Mouse (Mus musculus): ENCODE results near the gene Olfr598. TPM values are rescaled to one million over a fixed set of nuclear protein-coding genes. Genes with fewer than 3 reads are reported as not detected.
"Not testable (repeated sequence)": the region's sequence is repeated elsewhere in the genome, so short reads cannot be mapped to it uniquely, and the experiment has no call there.

Olfr598 gene
- polyA plus RNA-seq (2015; fragmentation: Nextera tagmentation; extraction: Ambion mirVana), result not detected in 2 replicates

GRCm38 (mm10) chr7:103323268-103323667 lies at the start of gene Olfr598:
Gene Olfr598, plus strand, starts transcription at chr7:103323568.
- no peaks in the 10 kb centered on the region for H3K9me3 ChIP-seq (replicated peaks)
- no peak for ATAC-seq (ENCODE audit: low FRiP score)
- H3K9ac ChIP-seq (replicated peaks), result no peak within 1 kb of the TSS
- H3K4me1 ChIP-seq, result no peaks in the 10 kb centered on the region
- H3K27ac ChIP-seq (replicated peaks), result no peak within 1 kb of the TSS
- no peaks in the 10 kb centered on the region for H3K27me3 ChIP-seq (replicated peaks)
- no peak within 1 kb of the TSS for H3K4me2 ChIP-seq
- no peak within 1 kb of the TSS for H3K4me3 ChIP-seq (replicated peaks)
- no peaks in the 10 kb centered on the region for H3K36me3 ChIP-seq

GRCm38 (mm10) chr7:103305348-103305747 lies 18.0 kb upstream of the Olfr598 start, which contains the start of gene Olfr596:
Gene Olfr596, plus strand, starts transcription at chr7:103305648.
- not testable (repeated sequence) for H3K27ac ChIP-seq (replicated peaks); H3K4me1 ChIP-seq; H3K36me3 ChIP-seq; H3K4me2 ChIP-seq; H3K9me3 ChIP-seq (replicated peaks); H3K4me3 ChIP-seq (replicated peaks); H3K27me3 ChIP-seq (replicated peaks); ATAC-seq (ENCODE audit: low FRiP score); H3K9ac ChIP-seq (replicated peaks)
- WGBS, result 93% methylated on average over 2 of the region's 2 CpGs

DNA sequence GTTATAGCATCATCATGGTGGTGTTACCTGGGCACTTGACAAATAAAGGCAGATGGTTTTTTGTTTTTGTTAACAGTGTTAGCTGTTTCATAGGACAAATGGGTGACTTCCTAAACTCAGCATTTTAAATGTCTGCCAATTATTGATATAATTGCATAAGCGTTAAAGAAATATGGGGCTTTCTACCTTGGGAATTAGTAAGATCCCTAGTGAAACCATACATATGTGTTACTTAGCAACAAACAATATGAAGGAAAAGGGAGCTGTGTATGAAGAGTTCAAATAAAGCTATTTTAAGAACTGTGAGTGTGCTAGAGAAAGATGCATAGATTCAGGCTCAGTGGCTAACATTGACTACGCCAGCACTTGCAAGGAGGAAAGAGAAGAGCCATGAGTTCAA lies 7.4 kb upstream of the Olfr598 start, which contains the start of gene Olfr597:
Gene Olfr597, plus strand, starts transcription at position 301 of the 400 bp plus-strand sequence.
- H3K4me3 ChIP-seq (replicated peaks); H3K27ac ChIP-seq (replicated peaks); H3K36me3 ChIP-seq; ATAC-seq (ENCODE audit: low FRiP score); H3K27me3 ChIP-seq (replicated peaks); H3K4me1 ChIP-seq; H3K4me2 ChIP-seq; H3K9me3 ChIP-seq (replicated peaks); H3K9ac ChIP-seq (replicated peaks): not testable (repeated sequence)
- 94% methylated on average over 2 of the region's 2 CpGs for WGBS

DNA sequence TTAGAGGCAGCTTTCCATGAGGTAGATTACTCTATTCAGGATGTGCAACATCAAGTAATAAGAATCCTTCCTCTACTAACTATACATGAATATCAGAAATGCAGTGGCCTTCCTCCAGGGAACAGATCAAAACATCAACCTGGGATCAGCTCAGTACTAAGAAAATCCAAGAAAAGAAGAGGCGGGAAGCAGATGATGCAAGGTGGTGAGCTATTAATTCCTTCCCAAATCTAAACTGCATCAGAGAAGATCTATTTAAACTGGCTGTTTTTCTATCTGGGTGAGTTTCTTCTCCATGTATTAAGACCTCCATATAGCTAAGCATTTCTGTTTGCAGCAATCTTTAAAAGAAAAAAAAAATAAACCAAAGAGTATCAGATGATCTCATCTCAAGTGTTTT lies 12.2 kb downstream of the Olfr598 start, which contains the start of gene Olfr599:
Gene Olfr599, plus strand, starts transcription at position 301 of the 400 bp plus-strand sequence.
- no peaks in the 10 kb centered on the region for H3K27me3 ChIP-seq (replicated peaks)
- WGBS, result 100% methylated on average over 1 of the region's 1 CpGs
- H3K27ac ChIP-seq (replicated peaks), result no peak within 1 kb of the TSS
- H3K4me1 ChIP-seq, result no peaks in the 10 kb centered on the region
- no peak within 1 kb of the TSS for H3K4me2 ChIP-seq
- H3K9ac ChIP-seq (replicated peaks), result no peak within 1 kb of the TSS
- H3K4me3 ChIP-seq (replicated peaks), result no peak within 1 kb of the TSS
- ATAC-seq (ENCODE audit: low FRiP score), result no peak
- H3K36me3 ChIP-seq, result no peaks in the 10 kb centered on the region
- no peaks in the 10 kb centered on the region for H3K9me3 ChIP-seq (replicated peaks)

DNA sequence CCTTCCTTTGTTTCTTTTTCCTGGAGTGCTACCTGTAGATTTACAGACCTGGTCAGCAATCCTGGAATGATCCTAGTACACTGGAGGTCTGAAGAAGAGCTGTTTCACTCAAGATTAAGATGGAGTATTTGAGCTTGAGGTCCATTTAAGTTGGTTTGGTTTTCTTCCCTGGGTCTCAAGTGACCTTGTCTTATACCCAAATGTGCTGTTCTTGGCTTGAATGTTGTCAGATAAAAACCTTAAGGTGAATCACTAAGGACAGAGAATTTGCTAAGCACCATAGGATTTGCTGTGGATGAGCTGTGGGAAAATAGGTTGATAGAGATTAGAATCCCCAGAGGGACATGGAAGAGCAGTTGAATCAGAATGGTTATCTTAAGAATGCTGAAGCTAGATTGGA lies 26.2 kb downstream of the Olfr598 start, which contains the start of gene Olfr600:
Gene Olfr600, minus strand, starts transcription at position 101 of the 400 bp plus-strand sequence.
- Histone ChIP-seq H3K27me3 (replicated peaks) (no peaks in the 10 kb centered on the region), H3K27ac (replicated peaks) (no peak within 1 kb of the TSS), H3K9me3 (replicated peaks) (no peaks in the 10 kb centered on the region), H3K36me3 (no peaks in the 10 kb centered on the region), H3K4me1 (no peaks in the 10 kb centered on the region), H3K4me2 (no peak within 1 kb of the TSS), H3K9ac (replicated peaks) (no peak within 1 kb of the TSS), H3K4me3 (replicated peaks) (no peak within 1 kb of the TSS)
- no peak for ATAC-seq (ENCODE audit: low FRiP score)

GRCm38 (mm10) chr7:103362555-103362954 lies 39.2 kb downstream of the Olfr598 start, which contains the start of gene Olfr601:
Gene Olfr601, minus strand, starts transcription at chr7:103362655.
- no peak for ATAC-seq (ENCODE audit: low FRiP score)
- Histone ChIP-seq H3K36me3 (no peaks in the 10 kb centered on the region), H3K4me2 (no peak within 1 kb of the TSS), H3K9ac (replicated peaks) (no peak within 1 kb of the TSS), H3K4me3 (replicated peaks) (no peak within 1 kb of the TSS), H3K27me3 (replicated peaks) (no peaks in the 10 kb centered on the region), H3K27ac (replicated peaks) (no peak within 1 kb of the TSS), H3K4me1 (no peaks in the 10 kb centered on the region), H3K9me3 (replicated peaks) (no peaks in the 10 kb centered on the region)
- 97% methylated on average over 1 of the region's 1 CpGs for WGBS

Other genes starting within 250 kb of the Olfr598 start
- gene Olfr584, start 241.7 kb upstream of the Olfr598 start, polyA plus RNA-seq (2015; fragmentation: Nextera tagmentation; extraction: Ambion mirVana), result not detected in 2 replicates
- gene Olfr585, start 225.8 kb upstream of the Olfr598 start, polyA plus RNA-seq (2015; fragmentation: Nextera tagmentation; extraction: Ambion mirVana), result not detected in 2 replicates
- gene Olfr586, start 197.9 kb upstream of the Olfr598 start, polyA plus RNA-seq (2015; fragmentation: Nextera tagmentation; extraction: Ambion mirVana), result not detected in 2 replicates
- not detected in 2 replicates for gene Olfr588-ps1, start 182.7 kb upstream of the Olfr598 start, polyA plus RNA-seq (2015; fragmentation: Nextera tagmentation; extraction: Ambion mirVana)
- gene Olfr589, start 167.2 kb upstream of the Olfr598 start, polyA plus RNA-seq (2015; fragmentation: Nextera tagmentation; extraction: Ambion mirVana), result not detected in 2 replicates
- not detected in 2 replicates for gene Olfr591, start 145.2 kb upstream of the Olfr598 start, polyA plus RNA-seq (2015; fragmentation: Nextera tagmentation; extraction: Ambion mirVana)
- not detected in 2 replicates for gene Olfr592, start 138.8 kb upstream of the Olfr598 start, polyA plus RNA-seq (2015; fragmentation: Nextera tagmentation; extraction: Ambion mirVana)
- not detected in 2 replicates for gene Olfr593, start 111.7 kb upstream of the Olfr598 start, polyA plus RNA-seq (2015; fragmentation: Nextera tagmentation; extraction: Ambion mirVana)
- gene Olfr594, start 106.6 kb upstream of the Olfr598 start, polyA plus RNA-seq (2015; fragmentation: Nextera tagmentation; extraction: Ambion mirVana), result not detected in 2 replicates
- gene Usp17ld, start 71.1 kb upstream of the Olfr598 start, polyA plus RNA-seq (2015; fragmentation: Nextera tagmentation; extraction: Ambion mirVana), result not detected in 2 replicates
- not detected in 2 replicates for gene Olfr596, start 17.9 kb upstream of the Olfr598 start, polyA plus RNA-seq (2015; fragmentation: Nextera tagmentation; extraction: Ambion mirVana)
- gene Olfr597, start 7.3 kb upstream of the Olfr598 start, polyA plus RNA-seq (2015; fragmentation: Nextera tagmentation; extraction: Ambion mirVana), result not detected in 2 replicates
- not detected in 2 replicates for gene Olfr599, start 12.3 kb downstream of the Olfr598 start, polyA plus RNA-seq (2015; fragmentation: Nextera tagmentation; extraction: Ambion mirVana)
- not detected in 2 replicates for gene Olfr600, start 26.1 kb downstream of the Olfr598 start, polyA plus RNA-seq (2015; fragmentation: Nextera tagmentation; extraction: Ambion mirVana)
- gene Olfr601, start 39.1 kb downstream of the Olfr598 start, polyA plus RNA-seq (2015; fragmentation: Nextera tagmentation; extraction: Ambion mirVana), result not detected in 2 replicates
- gene Olfr603, start 62.6 kb downstream of the Olfr598 start, polyA plus RNA-seq (2015; fragmentation: Nextera tagmentation; extraction: Ambion mirVana), result not detected in 2 replicates
- gene Usp17lc, start 91.5 kb downstream of the Olfr598 start, polyA plus RNA-seq (2015; fragmentation: Nextera tagmentation; extraction: Ambion mirVana), result not detected in 2 replicates
- not detected in 2 replicates for gene Olfr605, start 121.9 kb downstream of the Olfr598 start, polyA plus RNA-seq (2015; fragmentation: Nextera tagmentation; extraction: Ambion mirVana)
- not detected in 2 replicates for gene Olfr606, start 125.5 kb downstream of the Olfr598 start, polyA plus RNA-seq (2015; fragmentation: Nextera tagmentation; extraction: Ambion mirVana)
- not detected in 2 replicates for gene Olfr607, start 140.6 kb downstream of the Olfr598 start, polyA plus RNA-seq (2015; fragmentation: Nextera tagmentation; extraction: Ambion mirVana)
- gene Olfr608, start 146.3 kb downstream of the Olfr598 start, polyA plus RNA-seq (2015; fragmentation: Nextera tagmentation; extraction: Ambion mirVana), result not detected in 2 replicates
- gene Olfr609, start 174.5 kb downstream of the Olfr598 start, polyA plus RNA-seq (2015; fragmentation: Nextera tagmentation; extraction: Ambion mirVana), result not detected in 2 replicates
- gene Olfr610, start 188.6 kb downstream of the Olfr598 start, polyA plus RNA-seq (2015; fragmentation: Nextera tagmentation; extraction: Ambion mirVana), result not detected in 2 replicates
- gene Olfr611, start 197.3 kb downstream of the Olfr598 start, polyA plus RNA-seq (2015; fragmentation: Nextera tagmentation; extraction: Ambion mirVana), result not detected in 2 replicates
- not detected in 2 replicates for gene Olfr612, start 219.1 kb downstream of the Olfr598 start, polyA plus RNA-seq (2015; fragmentation: Nextera tagmentation; extraction: Ambion mirVana)
- gene Olfr613, start 224.5 kb downstream of the Olfr598 start, polyA plus RNA-seq (2015; fragmentation: Nextera tagmentation; extraction: Ambion mirVana), result not detected in 2 replicates
- gene Olfr615, start 232.5 kb downstream of the Olfr598 start, polyA plus RNA-seq (2015; fragmentation: Nextera tagmentation; extraction: Ambion mirVana), result not detected in 2 replicates
- gene Olfr616, start 245.6 kb downstream of the Olfr598 start, polyA plus RNA-seq (2015; fragmentation: Nextera tagmentation; extraction: Ambion mirVana), result not detected in 2 replicates
- not detected in 2 replicates for gene Olfr617, start 249.5 kb downstream of the Olfr598 start, polyA plus RNA-seq (2015; fragmentation: Nextera tagmentation; extraction: Ambion mirVana)